ENCODE assay signal across 19 mouse cellular contexts in genomic region chr3:106462059-106462470, GRCm38 (mm10). TPM values are rescaled to one million over a fixed set of nuclear protein-coding genes. Genes with fewer than 3 reads are reported as not detected.
DNase-seq lines count a peak whose midpoint lies in the region; ATAC-seq lines count a peak whose summit lies in the region.
"Had no signal": no experiment of that assay in that cellular context is flagged by ENCODE, and none has a peak within 500 bp of the region (broad histone marks: within the 10 kb centered on the region; RNA-seq: fewer than 3 reads in every experiment).

No protein-coding gene starts in this region.

- no peaks in the 10 kb centered on the region for H3K27me3 ChIP-seq in kidney, embryonic 16.5 days (ENCODE audit: insufficient read depth, low read length)
- no peaks in the 10 kb centered on the region for H3K27me3 ChIP-seq in midbrain, embryonic 15.5 days (replicated peaks)
- H3K27me3 ChIP-seq: embryonic facial prominence, embryonic 13.5 days; limb, embryonic 15.5 days; lung, embryonic 15.5 days had no signal

- H3K9me3 ChIP-seq in kidney, embryonic 16.5 days (ENCODE audit: low read length): no peaks in the 10 kb centered on the region
- H3K9me3 ChIP-seq in midbrain, embryonic 15.5 days: no peaks in the 10 kb centered on the region
- H3K9me3 ChIP-seq: embryonic facial prominence, embryonic 13.5 days; hindbrain, embryonic 10.5 days; limb, embryonic 15.5 days; lung, embryonic 15.5 days had no signal

- no peak overlapping the region for H3K9ac ChIP-seq in kidney, embryonic 16.5 days (replicated peaks; ENCODE audit: low read length)
- H3K9ac ChIP-seq in midbrain, embryonic 15.5 days: no peak overlapping the region
- H3K9ac ChIP-seq: embryonic facial prominence, embryonic 13.5 days; limb, embryonic 15.5 days; lung, embryonic 15.5 days had no signal

- peak; percentile 73 for ATAC-seq in activated CD4-positive, CD25-positive, alpha-beta regulatory T cell, adult 4 months
- 0 out of 2 replicates have a peak, but pooled peaks have one; percentile 30 for ATAC-seq in megakaryocyte-erythroid progenitor cell, adult 5-6 weeks (replicated peaks; ENCODE audit: low FRiP score, low TSS enrichment, poor library complexity, severe bottlenecking)
- ATAC-seq in kidney, embryonic 16.5 days (ENCODE audit: low FRiP score, low TSS enrichment): no peak
- ATAC-seq in midbrain, embryonic 15.5 days (replicated peaks): no peak

- peak; percentile 65 for DNase-seq in heart, adult 11 months
- DNase-seq in heart, adult 8-10 months (ENCODE audit: low spot score): no peak
- DNase-seq in thymus, postnatal 10 days (ENCODE audit: low spot score in 2 of 2): peak; percentile 44 to 51
- DNase-seq in left cerebral cortex, adult 18-20 months (ENCODE audit: low spot score in 2 of 2): no peak
- DNase-seq: cerebellum, postnatal 36 days; kidney, adult 2 months had no signal

- no peak overlapping the region for H3K4me2 ChIP-seq in kidney, embryonic 16.5 days (replicated peaks; ENCODE audit: low read depth, low read length)
- no peak overlapping the region for H3K4me2 ChIP-seq in midbrain, embryonic 15.5 days
- H3K4me2 ChIP-seq: embryonic facial prominence, embryonic 13.5 days; limb, embryonic 15.5 days; lung, embryonic 15.5 days; midbrain, embryonic 11.5 days had no signal

- 97% methylated on average over 2 of the region's 2 CpGs for WGBS in kidney, embryonic 16.5 days
- 91% methylated on average over 2 of the region's 2 CpGs for WGBS in midbrain, embryonic 15.5 days

- no peaks in the 10 kb centered on the region for H3K4me1 ChIP-seq in kidney, embryonic 16.5 days (ENCODE audit: insufficient read depth, low read length)
- H3K4me1 ChIP-seq in midbrain, embryonic 15.5 days: no peaks in the 10 kb centered on the region
- H3K4me1 ChIP-seq: embryonic facial prominence, embryonic 13.5 days; hindbrain, embryonic 10.5 days; limb, embryonic 15.5 days; lung, embryonic 15.5 days had no signal

- no peaks in the 10 kb centered on the region for H3K36me3 ChIP-seq in kidney, embryonic 16.5 days (ENCODE audit: insufficient read depth, low read length)
- no peaks in the 10 kb centered on the region for H3K36me3 ChIP-seq in midbrain, embryonic 15.5 days (replicated peaks)
- H3K36me3 ChIP-seq: embryonic facial prominence, embryonic 13.5 days; hindbrain, embryonic 10.5 days; limb, embryonic 15.5 days; lung, embryonic 15.5 days had no signal

- H3K4me3 ChIP-seq in kidney, embryonic 16.5 days (ENCODE audit: low read length): no peak overlapping the region
- no peak overlapping the region for H3K4me3 ChIP-seq in midbrain, embryonic 15.5 days
- H3K4me3 ChIP-seq: embryonic facial prominence, embryonic 13.5 days; hindbrain, embryonic 10.5 days; limb, embryonic 15.5 days; lung, embryonic 15.5 days had no signal

- H3K27ac ChIP-seq in kidney, embryonic 16.5 days (ENCODE audit: low read length): no peak overlapping the region
- H3K27ac ChIP-seq in midbrain, embryonic 15.5 days: no peak overlapping the region
- H3K27ac ChIP-seq: embryonic facial prominence, embryonic 13.5 days; hindbrain, embryonic 10.5 days; limb, embryonic 15.5 days; lung, embryonic 15.5 days had no signal

RNA-seq across cellular contexts. Expression of gene Dennd2d, which starts 20.1 kb away (rescaled TPM):
- under 1 TPM; 0.53 to 0.79 (median 0.69) TPM for total RNA-seq in heart, adult 8-10 months (2022)
- polyA plus RNA-seq in activated CD4-positive, CD25-positive, alpha-beta regulatory T cell, adult 4 months (2017; shearing (Covaris generic)): 100 to 1,000 TPM; 153 to 177 TPM
- 13.9 and 15.1 TPM in 2 replicates for total RNA-seq in megakaryocyte-erythroid progenitor cell, adult 5-6 weeks (2014; fragmentation: Nextera tagmentation)
- 4.7 and 13.1 TPM in 2 replicates for total RNA-seq in megakaryocyte-erythroid progenitor cell, adult 5-6 weeks (2017)
- 8.1 and 8.7 TPM in 2 replicates for polyA plus RNA-seq in kidney, embryonic 16.5 days (2015; fragmentation: Nextera tagmentation; extraction: Ambion mirVana)
- 0.67 and 0.78 TPM in 2 replicates for polyA plus RNA-seq in midbrain, embryonic 15.5 days (2015; fragmentation: Nextera tagmentation; extraction: Ambion mirVana)
- total RNA-seq in left cerebral cortex, adult 18-20 months (2021): under 1 TPM; 0.30 to 0.70 TPM

RNA-seq across cellular contexts. Expression of gene Chil6, which starts 56.1 kb away (rescaled TPM):
- not detected for total RNA-seq in heart, adult 8-10 months (2022)
- polyA plus RNA-seq in activated CD4-positive, CD25-positive, alpha-beta regulatory T cell, adult 4 months (2017; shearing (Covaris generic)): under 1 TPM in 1 of 2 experiments, not detected in 1; 0.53 TPM
- total RNA-seq in megakaryocyte-erythroid progenitor cell, adult 5-6 weeks (2014; fragmentation: Nextera tagmentation): not detected in 2 replicates
- total RNA-seq in megakaryocyte-erythroid progenitor cell, adult 5-6 weeks (2017): not detected in 2 replicates
- polyA plus RNA-seq in kidney, embryonic 16.5 days (2015; fragmentation: Nextera tagmentation; extraction: Ambion mirVana): not detected in 2 replicates
- polyA plus RNA-seq in midbrain, embryonic 15.5 days (2015; fragmentation: Nextera tagmentation; extraction: Ambion mirVana): not detected in 2 replicates
- total RNA-seq in left cerebral cortex, adult 18-20 months (2021): not detected
- total RNA-seq: adrenal gland, postnatal 4 days; MEL had no signal
- polyA plus RNA-seq: embryonic facial prominence, embryonic 13.5 days; forebrain, embryonic 11.5 days; hindbrain, embryonic 10.5 days; kidney, adult 2 months; limb, embryonic 15.5 days; lung, embryonic 15.5 days; midbrain, embryonic 11.5 days; neural tube, embryonic 11.5 days had no signal

Comparison
In these comparisons a context has a peak if more than half of its experiments do, and no peak if none do; other contexts are left out.
1. DNase-seq: peak in heart, adult 11 months (single experiment) and thymus, postnatal 10 days (2 of 2); none in heart, adult 8-10 months (single experiment) and left cerebral cortex, adult 18-20 months (0 of 2).
2. ATAC-seq: peak in activated CD4-positive, CD25-positive, alpha-beta regulatory T cell, adult 4 months (single experiment) and megakaryocyte-erythroid progenitor cell, adult 5-6 weeks (single experiment); none in kidney, embryonic 16.5 days (single experiment) and midbrain, embryonic 15.5 days (single experiment).